Mouse (Mus musculus) cerebellum, adult 2 months (tissue): Measurements from ENCODE around the gene Gpatch2l.

Experiments used
- CTCF ChIP-seq: fragments of 200-500 bp; IDR thresholded peaks from 2 replicates; pipeline ENCODE4 v1.5.1; 2011; ENCODE audit warnings: low read depth, mild to moderate bottlenecking, control low read depth, low read length, moderate library complexity, borderline replicate concordance; ENCODE audit not compliant: insufficient read depth
- POLR2A ChIP-seq: fragments of 200-500 bp; IDR thresholded peaks from 2 replicates; pipeline ENCODE4 v1.6.1; 2011; ENCODE audit warnings: low read length, control low read depth, borderline replicate concordance; ENCODE audit not compliant: insufficient read depth

- no peak for TF ChIP-seq CTCF
- no peak for TF ChIP-seq POLR2A
Measured at GRCm38 (mm10) chr12:86271626-86272025, 30.0 kb downstream of the Gpatch2l start.
